Mouse (Mus musculus): Measurements from ENCODE around the gene Poc5. TPM values are rescaled to one million over a fixed set of nuclear protein-coding genes. Genes with fewer than 3 reads are reported as not detected.

The Poc5 gene
- polyA plus RNA-seq, 1 experiment from 2014 or later, result 18.1 TPM

DNA sequence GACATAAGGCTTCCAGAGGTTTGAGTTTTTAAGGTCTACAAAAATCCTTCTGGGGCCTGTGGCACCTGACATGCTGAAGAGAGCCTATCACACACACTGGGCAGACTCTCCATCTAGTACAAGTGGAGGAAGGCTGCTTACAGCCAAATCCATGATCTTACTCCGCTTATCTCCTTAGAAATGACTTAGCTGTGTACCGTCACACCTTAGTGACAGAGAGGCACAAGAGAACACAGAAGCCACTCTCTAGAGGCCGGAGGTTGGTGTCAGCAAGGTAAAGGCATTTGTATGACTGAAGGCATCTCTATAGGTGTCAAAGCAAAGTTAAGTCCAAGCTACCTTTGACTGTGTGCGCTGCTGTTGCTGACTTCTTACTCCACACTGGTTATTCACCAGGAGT, 52.3 kb downstream of the Poc5 start:
- Histone ChIP-seq H3K27ac (ENCODE audit: low read depth) (no peak overlapping the region), H3K4me2 (no peak overlapping the region), H3K4me1 (ENCODE audit: insufficient read depth) (no peaks in the 10 kb centered on the region), H3K36me3 (ENCODE audit: insufficient read depth) (no peaks in the 10 kb centered on the region), H3K9ac (no peak overlapping the region), H3K4me3 (ENCODE audit: low read depth, low read length) (no peak overlapping the region), H3K9me3 (ENCODE audit: low read depth, low read length) (peaks cover 3% of the 10 kb centered on the region; the same call in 1 of the 2 replicates), H3K27me3 (ENCODE audit: insufficient read depth, low read length) (no peaks in the 10 kb centered on the region)
- whole genome bisulfite sequencing, result 85% methylated on average over 4 of the region's 4 CpGs
- TF ChIP-seq CTCF (IDR thresholded peaks at IDR 0.05; ENCODE audit: low read depth), result no peak
- ATAC-seq (ENCODE audit: insufficient read depth) (no peak), DNase-seq (no peak)

DNA sequence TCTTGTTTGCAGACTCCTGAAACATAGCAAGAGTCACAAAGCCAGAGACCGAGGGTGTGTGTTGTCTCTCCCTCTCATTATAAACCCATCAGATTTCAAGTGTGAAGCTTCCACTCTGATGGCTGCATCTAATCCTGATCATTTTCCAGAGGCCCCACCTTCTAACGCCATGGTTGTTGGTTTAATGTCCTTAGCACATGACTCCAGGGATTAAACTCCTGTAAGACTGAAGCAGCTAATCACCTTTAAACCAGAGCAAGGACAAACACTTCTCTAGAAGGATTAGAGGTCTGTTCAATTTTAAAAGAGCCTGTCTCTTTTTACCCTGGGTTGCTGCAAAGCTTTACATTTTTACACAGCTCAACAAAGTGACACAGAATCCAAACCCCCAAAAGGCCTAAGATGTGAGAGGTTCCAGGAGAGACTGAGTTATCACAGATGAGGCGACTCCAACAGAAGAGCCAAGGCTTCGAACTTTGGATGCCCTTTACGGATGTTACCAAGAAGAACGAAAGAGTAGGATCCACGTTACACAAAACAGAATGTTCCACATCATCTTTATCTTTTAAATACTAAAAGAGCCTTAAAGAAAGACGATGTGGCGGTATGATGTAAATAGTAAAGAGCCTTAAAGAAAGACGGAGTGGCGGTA, 62.2 kb downstream of the Poc5 start:
- DNase-seq (peak; percentile 41), ATAC-seq (ENCODE audit: insufficient read depth) (no peak)
- 58% methylated on average over 11 of the region's 11 CpGs for WGBS
- H3K4me3 ChIP-seq (ENCODE audit: low read depth, low read length), result no peak overlapping the region
- peak overlapping the region; percentile 25; the same call in 1 of the 2 replicates for H3K27ac ChIP-seq (ENCODE audit: low read depth)
- no peak overlapping the region for H3K9ac ChIP-seq
- no peak overlapping the region for H3K4me2 ChIP-seq
- TF ChIP-seq CTCF (IDR thresholded peaks at IDR 0.05; ENCODE audit: low read depth), result no peak
- no peaks in the 10 kb centered on the region for H3K27me3 ChIP-seq (ENCODE audit: insufficient read depth, low read length)
- H3K9me3 ChIP-seq (ENCODE audit: low read depth, low read length), result no peaks in the 10 kb centered on the region
- H3K36me3 ChIP-seq (ENCODE audit: insufficient read depth), result no peaks in the 10 kb centered on the region
- no peaks in the 10 kb centered on the region for H3K4me1 ChIP-seq (ENCODE audit: insufficient read depth)

GRCm38 (mm10) chr13:96450869-96451268, 62.8 kb downstream of the Poc5 start:
- TF ChIP-seq CTCF (IDR thresholded peaks at IDR 0.05; ENCODE audit: low read depth), result no peak
- Histone ChIP-seq H3K9ac (no peak overlapping the region), H3K4me1 (ENCODE audit: insufficient read depth) (no peaks in the 10 kb centered on the region), H3K4me3 (ENCODE audit: low read depth, low read length) (no peak overlapping the region), H3K27ac (ENCODE audit: low read depth) (0 out of 2 replicates have a peak overlapping the region, but pooled peaks have one; percentile 25), H3K27me3 (ENCODE audit: insufficient read depth, low read length) (no peaks in the 10 kb centered on the region), H3K9me3 (ENCODE audit: low read depth, low read length) (no peaks in the 10 kb centered on the region), H3K4me2 (no peak overlapping the region), H3K36me3 (ENCODE audit: insufficient read depth) (no peaks in the 10 kb centered on the region)
- ATAC-seq (ENCODE audit: insufficient read depth) (no peak), DNase-seq (peak; percentile 42)
- 74% methylated on average over 7 of the region's 7 CpGs for WGBS

GRCm38 (mm10) chr13:96451386-96452140, 63.5 kb downstream of the Poc5 start:
- TF ChIP-seq CTCF (IDR thresholded peaks at IDR 0.05; ENCODE audit: low read depth), result no peak
- ATAC-seq (ENCODE audit: insufficient read depth), result no peak

GRCm38 (mm10) chr13:96452621-96453020, 64.5 kb downstream of the Poc5 start:
- DNase-seq, result no peak
- Histone ChIP-seq H3K4me1 (ENCODE audit: insufficient read depth) (no peaks in the 10 kb centered on the region), H3K9ac (no peak overlapping the region), H3K4me2 (no peak overlapping the region), H3K27ac (ENCODE audit: low read depth) (no peak overlapping the region), H3K9me3 (ENCODE audit: low read depth, low read length) (no peaks in the 10 kb centered on the region), H3K4me3 (ENCODE audit: low read depth, low read length) (no peak overlapping the region), H3K27me3 (ENCODE audit: insufficient read depth, low read length) (no peaks in the 10 kb centered on the region), H3K36me3 (ENCODE audit: insufficient read depth) (no peaks in the 10 kb centered on the region)
- no peak for ATAC-seq (ENCODE audit: insufficient read depth)
- 90% methylated on average over 3 of the region's 3 CpGs for WGBS
- TF ChIP-seq CTCF (IDR thresholded peaks at IDR 0.05; ENCODE audit: low read depth), result no peak

More at GRCm38 (mm10) chr13:96451386-96452140, 63.5 kb downstream of the Poc5 start:
- Histone ChIP-seq H3K36me3 (ENCODE audit: insufficient read depth) (no peaks in the 10 kb centered on the region), H3K9me3 (ENCODE audit: low read depth, low read length) (no peaks in the 10 kb centered on the region), H3K27me3 (ENCODE audit: insufficient read depth, low read length) (no peaks in the 10 kb centered on the region), H3K9ac (no peak overlapping the region), H3K4me1 (ENCODE audit: insufficient read depth) (no peaks in the 10 kb centered on the region), H3K4me2 (no peak overlapping the region), H3K27ac (ENCODE audit: low read depth) (no peak overlapping the region), H3K4me3 (ENCODE audit: low read depth, low read length) (no peak overlapping the region)
- 78% methylated on average over 11 of the region's 11 CpGs for WGBS
- DNase-seq, result no peak

DNA sequence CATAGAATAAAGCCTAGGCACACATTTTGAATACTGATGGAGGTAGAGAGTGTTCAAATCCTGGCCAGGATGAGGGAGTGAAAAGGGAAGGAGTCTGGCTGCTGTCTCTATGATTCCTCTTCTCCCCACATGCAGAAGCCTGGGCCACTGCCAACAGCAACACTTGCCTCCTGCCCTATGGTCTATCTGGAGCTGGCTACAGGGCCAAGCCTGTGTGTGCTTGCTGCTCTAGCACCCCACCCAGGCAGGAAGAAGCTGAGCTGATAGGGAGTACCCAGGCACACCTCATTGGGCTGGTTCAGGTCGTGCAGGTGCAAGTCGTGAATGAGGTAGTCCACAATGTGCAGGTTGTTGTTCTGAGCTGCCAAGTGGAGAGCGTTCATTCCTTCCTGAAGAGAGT, 66.2 kb downstream of the Poc5 start:
- H3K9me3 ChIP-seq (ENCODE audit: low read depth, low read length), result no peaks in the 10 kb centered on the region
- DNase-seq (peak; percentile 72), ATAC-seq (ENCODE audit: insufficient read depth) (peak; percentile 56; the same call in 1 of the 2 replicates)
- WGBS, result 65% methylated on average over 3 of the region's 3 CpGs
- no peaks in the 10 kb centered on the region for H3K36me3 ChIP-seq (ENCODE audit: insufficient read depth)
- no peak overlapping the region for H3K9ac ChIP-seq
- H3K4me1 ChIP-seq (ENCODE audit: insufficient read depth), result no peaks in the 10 kb centered on the region
- no peak overlapping the region for H3K4me2 ChIP-seq
- no peak overlapping the region for H3K4me3 ChIP-seq (ENCODE audit: low read depth, low read length)
- no peak overlapping the region for H3K27ac ChIP-seq (ENCODE audit: low read depth)
- no peak for TF ChIP-seq CTCF (IDR thresholded peaks at IDR 0.05; ENCODE audit: low read depth)
- H3K27me3 ChIP-seq (ENCODE audit: insufficient read depth, low read length), result no peaks in the 10 kb centered on the region

- no peak for ATAC-seq (ENCODE audit: insufficient read depth)
- no peaks in the 10 kb centered on the region for H3K9me3 ChIP-seq (ENCODE audit: low read depth, low read length)
These were observed 69.5 kb downstream of the Poc5 start for GRCm38 (mm10) chr13:96457566-96457965.

More at GRCm38 (mm10) chr13:96457566-96457965, 69.5 kb downstream of the Poc5 start:
- Histone ChIP-seq H3K27me3 (ENCODE audit: insufficient read depth, low read length) (no peaks in the 10 kb centered on the region), H3K4me1 (ENCODE audit: insufficient read depth) (no peaks in the 10 kb centered on the region), H3K4me3 (ENCODE audit: low read depth, low read length) (no peak overlapping the region), H3K27ac (ENCODE audit: low read depth) (no peak overlapping the region), H3K9ac (no peak overlapping the region), H3K36me3 (ENCODE audit: insufficient read depth) (no peaks in the 10 kb centered on the region), H3K4me2 (no peak overlapping the region)
- no peak for TF ChIP-seq CTCF (IDR thresholded peaks at IDR 0.05; ENCODE audit: low read depth)
- DNase-seq, result no peak
- WGBS, result 90% methylated on average over 5 of the region's 5 CpGs
